Comparison of ENCODE assay signal across 20 mouse cellular contexts in genomic region chr3:62087215-62087614, GRCm38 (mm10).
"Had no signal": no experiment of that assay in that cellular context is flagged by ENCODE, and none has a peak within 500 bp of the region (broad histone marks: within the 10 kb centered on the region; RNA-seq: fewer than 3 reads in every experiment).

No protein-coding gene starts in this region.

- DNase-seq: kidney, adult 9 months; kidney, postnatal 14 days; kidney, postnatal 4 days; layer of hippocampus, adult 9-11 months; liver; lung, adult 18-20 months; lung, postnatal 14 days; lung, postnatal 4 days; midbrain, embryonic 14.5 days; retina, postnatal 1 day; right cerebral cortex, postnatal 25 days; spleen, adult 18-20 months; thymus, adult 18-20 months; thymus, postnatal 36 days had no signal

- H3K36me3 ChIP-seq: limb, embryonic 10.5 days; limb, embryonic 13.5 days; liver, embryonic 12.5 days; liver, embryonic 15.5 days; neural tube, embryonic 12.5 days had no signal

- H3K9ac ChIP-seq: limb, embryonic 13.5 days; liver, embryonic 12.5 days; liver, embryonic 15.5 days; neural tube, embryonic 12.5 days had no signal

- H3K27ac ChIP-seq: limb, embryonic 10.5 days; limb, embryonic 13.5 days; liver, embryonic 12.5 days; liver, embryonic 15.5 days; neural tube, embryonic 12.5 days had no signal

- H3K27me3 ChIP-seq: limb, embryonic 13.5 days; liver, embryonic 12.5 days; liver, embryonic 15.5 days; neural tube, embryonic 12.5 days had no signal

- H3K4me2 ChIP-seq: limb, embryonic 13.5 days; liver, embryonic 12.5 days; liver, embryonic 15.5 days; midbrain, embryonic 11.5 days; neural tube, embryonic 12.5 days had no signal

- H3K4me3 ChIP-seq: limb, embryonic 10.5 days; limb, embryonic 13.5 days; liver, embryonic 12.5 days; liver, embryonic 15.5 days; neural tube, embryonic 12.5 days had no signal

- H3K4me1 ChIP-seq: limb, embryonic 10.5 days; limb, embryonic 13.5 days; liver, embryonic 12.5 days; liver, embryonic 15.5 days; neural tube, embryonic 12.5 days had no signal

- H3K9me3 ChIP-seq: limb, embryonic 10.5 days; limb, embryonic 13.5 days; liver, embryonic 12.5 days; liver, embryonic 15.5 days; neural tube, embryonic 12.5 days had no signal

- ATAC-seq: liver, embryonic 12.5 days had no signal
